Mouse (Mus musculus): ENCODE measurements around the gene Lrrc74a.

The Lrrc74a gene

GRCm38 (mm10) chr12:86804857-86805256, 70.7 kb downstream of the Lrrc74a start:
- DNase-seq (ENCODE audit: low spot score): no peak

- no peak for DNase-seq (ENCODE audit: low spot score)
These were observed 71.1 kb downstream of the Lrrc74a start for GRCm38 (mm10) chr12:86805315-86805714.

GRCm38 (mm10) chr12:86806031-86806922, 72.1 kb downstream of the Lrrc74a start:
- no peak for DNase-seq (ENCODE audit: low spot score)

- DNase-seq (ENCODE audit: low spot score): no peak
These were observed 73.0 kb downstream of the Lrrc74a start for GRCm38 (mm10) chr12:86806923-86807794.

DNA sequence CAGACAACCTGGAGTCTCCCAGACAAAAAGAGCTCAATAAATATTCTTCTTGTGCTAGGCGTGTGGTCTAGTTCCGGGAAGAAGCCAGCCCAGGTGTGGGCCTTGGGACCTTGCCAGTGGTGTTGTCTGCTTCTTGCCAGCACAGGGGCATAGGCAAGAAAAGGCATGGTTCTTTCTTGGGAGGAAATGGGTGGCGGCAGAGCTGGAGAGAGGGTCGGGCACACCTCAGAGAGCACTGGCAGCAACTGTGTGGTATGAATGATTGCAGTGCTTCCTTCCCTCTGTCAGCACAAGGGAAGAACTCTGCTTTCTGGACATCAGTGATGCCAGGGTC, 73.6 kb downstream of the Lrrc74a start:
- no peak for DNase-seq (ENCODE audit: low spot score)

GRCm38 (mm10) chr12:86808856-86809255, 74.7 kb downstream of the Lrrc74a start:
- no peak for DNase-seq (ENCODE audit: low spot score)

DNA sequence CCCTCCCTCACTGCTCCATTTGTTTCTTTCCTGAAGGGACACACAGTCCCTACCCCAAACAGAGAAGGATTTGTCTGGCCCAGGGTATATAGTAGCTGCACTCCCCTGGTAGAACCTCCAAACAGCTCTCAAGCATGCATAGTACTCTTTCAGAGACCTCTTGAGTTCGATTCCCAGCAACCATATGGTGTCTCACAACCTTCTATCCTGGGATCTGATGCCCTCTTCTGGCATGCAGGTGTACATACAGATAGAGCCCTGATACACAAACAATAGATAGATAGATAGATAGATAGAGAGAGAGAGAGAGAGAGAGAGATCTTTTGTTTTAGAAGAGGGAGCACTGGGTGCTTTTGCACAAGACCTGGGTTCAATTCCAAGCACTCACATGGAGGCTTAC, 75.9 kb downstream of the Lrrc74a start:
- no peak for DNase-seq (ENCODE audit: low spot score)

- peak; percentile 38 for DNase-seq (ENCODE audit: low spot score)
These were observed 76.7 kb downstream of the Lrrc74a start for GRCm38 (mm10) chr12:86810725-86811444.

DNA sequence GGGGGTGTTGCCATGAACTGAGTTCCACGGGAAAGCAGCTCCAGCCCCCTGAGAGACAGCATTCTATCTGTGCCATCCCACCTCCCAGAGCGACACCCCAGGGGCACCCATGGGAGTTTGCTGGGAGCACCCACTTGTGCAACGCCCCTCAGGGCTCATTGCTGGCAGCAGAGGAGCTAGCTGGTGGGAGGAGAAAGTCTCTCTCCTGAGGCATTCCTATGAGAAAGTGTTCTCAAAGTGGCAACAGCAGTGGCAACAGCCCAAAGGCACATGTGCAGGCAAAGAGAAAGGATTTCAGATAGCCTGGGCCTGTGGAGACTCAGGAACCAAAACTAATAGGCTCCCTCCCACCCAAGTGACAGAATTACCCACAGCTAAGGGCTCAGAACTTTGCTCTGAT, 78.6 kb downstream of the Lrrc74a start:
- DNase-seq (ENCODE audit: low spot score): no peak

All from spleen, adult 12 weeks (tissue).